Mouse (Mus musculus) CH12.LX (cell line): ENCODE data around the gene Lin28a. TPM values are rescaled to one million over a fixed set of nuclear protein-coding genes. Genes with fewer than 3 reads are reported as not detected.

ENCODE experiments used
- DNase-seq: peaks from one replicate; pipeline ENCODE4 v3.0.0-alpha.2; 2013; ENCODE audit errors: extremely low read depth
- H3K27ac ChIP-seq: 2 replicates; pipeline ENCODE4 v1.5.1; 2012; ENCODE audit warnings: low read depth, mild to moderate bottlenecking, control low read depth, moderate library complexity; ENCODE audit not compliant: insufficient read depth
- H3K27me3 ChIP-seq: replicated peaks from 2 replicates; pipeline ENCODE3; 2012; ENCODE audit warnings: inconsistent platforms
- H3K36me3 ChIP-seq, 2 experiments: replicated peaks in 1 of 2; 2 replicates each; pipeline versions ENCODE3 to v1.6.1; 2012; ENCODE audit warnings: inconsistent platforms in 1 of 2, low read length in 1 of 2, mild to moderate bottlenecking in 1 of 2, mixed read lengths in 1 of 2, moderate library complexity in 1 of 2; ENCODE audit not compliant: control insufficient read depth in 1 of 2, insufficient read depth in 1 of 2
- H3K4me1 ChIP-seq, 2 experiments: 2 replicates each; pipeline ENCODE4 v1.6.1; 2012; ENCODE audit warnings: inconsistent platforms in 1 of 2, moderate library complexity in 1 of 2; ENCODE audit not compliant: insufficient read depth in 2 of 2, control insufficient read depth in 1 of 2
- H3K4me2 ChIP-seq: 2 replicates; pipeline ENCODE4 v1.6.1; 2012; ENCODE audit warnings: low read depth, mild to moderate bottlenecking, control low read depth; ENCODE audit not compliant: poor library complexity, insufficient read depth, severe bottlenecking
- H3K4me3 ChIP-seq, 3 experiments: fragments of 150-350 bp in 1 of 3; sonication (generic) in 1 of 3; replicated peaks in 1 of 3; 2 replicates each; pipeline versions ENCODE3 to v1.5.1; 2011 to 2012; ENCODE audit warnings: low read depth in 2 of 3, low read length in 2 of 3, mild to moderate bottlenecking in 2 of 3, moderate library complexity in 2 of 3, control low read depth in 1 of 3, improper control_type of control experiment in 1 of 3, inconsistent platforms in 1 of 3, mixed read lengths in 1 of 3; ENCODE audit not compliant: poor library complexity in 1 of 3
- H3K79me2 ChIP-seq: replicated peaks from 2 replicates; pipeline ENCODE4 v1.6.1; 2012; ENCODE audit warnings: mild to moderate bottlenecking, moderate library complexity; ENCODE audit not compliant: control insufficient read depth, poor library complexity, insufficient read depth, severe bottlenecking; ENCODE audit errors: extremely low read depth
- H3K9ac ChIP-seq: 2 replicates; pipeline ENCODE4 v1.6.1; 2012; ENCODE audit warnings: low read depth, mild to moderate bottlenecking, control low read depth, moderate library complexity; ENCODE audit not compliant: insufficient read depth
- H3K9me3 ChIP-seq: replicated peaks from 2 replicates; pipeline ENCODE3; 2012; ENCODE audit warnings: low read length, inconsistent platforms, mixed read lengths
- BHLHE40 ChIP-seq: IDR thresholded peaks from 2 replicates; pipeline ENCODE4 v1.6.1; 2011; ENCODE audit warnings: mild to moderate bottlenecking, low read depth, low read length, improper control_type of control experiment
- CHD2 ChIP-seq: IDR thresholded peaks from 2 replicates; pipeline ENCODE4 v1.6.1; 2011; ENCODE audit warnings: low read length, improper control_type of control experiment
- CTCF ChIP-seq, 2 experiments: IDR thresholded peaks in 1 of 2; conservative IDR thresholded peaks in 1 of 2; 2 replicates each; pipeline ENCODE4 v1.5.1; 2011 to 2012; ENCODE audit warnings: low read depth in 2 of 2, low read length in 2 of 2, improper control_type of control experiment in 1 of 2, inconsistent platforms in 1 of 2, mild to moderate bottlenecking in 1 of 2, moderate library complexity in 1 of 2
- ELF1 ChIP-seq: IDR thresholded peaks from 2 replicates; pipeline ENCODE4 v1.6.1; 2014; ENCODE audit warnings: low read depth, mild to moderate bottlenecking, inconsistent platforms, low read length, improper control_type of control experiment
- ETS1 ChIP-seq: conservative IDR thresholded peaks from 2 replicates; pipeline ENCODE4 v1.6.1; 2012; ENCODE audit warnings: low read depth, mild to moderate bottlenecking, inconsistent platforms, low read length, improper control_type of control experiment, moderate library complexity
- JUN ChIP-seq: IDR thresholded peaks from 2 replicates; pipeline ENCODE4 v1.6.1; 2011; ENCODE audit warnings: low read depth, mild to moderate bottlenecking, low read length, improper control_type of control experiment, moderate library complexity; ENCODE audit not compliant: insufficient read depth
- MAX ChIP-seq: IDR thresholded peaks from 2 replicates; pipeline ENCODE4 v1.6.1; 2011; ENCODE audit warnings: low read length, improper control_type of control experiment
- MEF2A ChIP-seq: IDR thresholded peaks from 2 replicates; pipeline ENCODE4 v1.6.1; 2014; ENCODE audit warnings: low read depth, mild to moderate bottlenecking, inconsistent platforms, low read length, improper control_type of control experiment, borderline replicate concordance
- MYC ChIP-seq: IDR thresholded peaks from 2 replicates; pipeline ENCODE4 v1.6.1; 2011; ENCODE audit warnings: low read depth, mild to moderate bottlenecking, improper control_type of control experiment, low read length
- NELFE ChIP-seq: IDR thresholded peaks from 2 replicates; pipeline ENCODE4 v1.6.1; 2011; ENCODE audit warnings: low read depth, low read length, improper control_type of control experiment
- PAX5 ChIP-seq: IDR thresholded peaks from 2 replicates; pipeline ENCODE4 v1.6.1; 2012; ENCODE audit warnings: low read length, inconsistent platforms, mixed read lengths
- POLR2A ChIP-seq: IDR thresholded peaks from 2 replicates; pipeline ENCODE4 v1.6.1; 2011; ENCODE audit warnings: low read depth, mild to moderate bottlenecking, improper control_type of control experiment, low read length
- POLR2AphosphoS2 ChIP-seq: IDR thresholded peaks from 2 replicates; pipeline ENCODE4 v1.6.1; 2011; ENCODE audit warnings: low read depth, low read length, improper control_type of control experiment
- RAD21 ChIP-seq: IDR thresholded peaks from 2 replicates; pipeline ENCODE4 v1.6.1; 2011; ENCODE audit warnings: low read depth, mild to moderate bottlenecking, low read length, improper control_type of control experiment, moderate library complexity
- SMC3 ChIP-seq: IDR thresholded peaks from 2 replicates; pipeline ENCODE4 v1.6.1; 2011; ENCODE audit warnings: low read depth, low read length, improper control_type of control experiment
- TBP ChIP-seq: conservative IDR thresholded peaks from 2 replicates; pipeline ENCODE4 v1.6.1; 2011; ENCODE audit warnings: low read depth, low read length, improper control_type of control experiment
- TCF12 ChIP-seq: IDR thresholded peaks from 2 replicates; pipeline ENCODE4 v1.6.1; 2014; ENCODE audit warnings: low read depth, mild to moderate bottlenecking, inconsistent platforms, low read length, improper control_type of control experiment
- USF2 ChIP-seq: conservative IDR thresholded peaks from 2 replicates; pipeline ENCODE4 v1.6.1; 2011; ENCODE audit warnings: low read depth, low read length, improper control_type of control experiment
- ZMIZ1 ChIP-seq: IDR thresholded peaks from 2 replicates; pipeline ENCODE4 v1.6.1; 2012; ENCODE audit warnings: low read depth, mild to moderate bottlenecking, inconsistent platforms, low read length, improper control_type of control experiment
- dilution Hi-C: fragments of 300-500 bp; cut with MboI; formaldehyde crosslinking; loops from 2 replicates; pipeline ENCODE4 v1.14.3; 2020; ENCODE audit warnings: low sequenced_read_pairs; ENCODE audit not compliant: extremely low pct_unique_long_range_greater_than_20kb, extremely low pct_ligation_motif_present
- in situ Hi-C: fragments of 300-500 bp; cut with MboI; formaldehyde crosslinking; loops from 3 replicates; pipeline ENCODE4 v1.14.3; 2019; ENCODE audit warnings: low sequenced_read_pairs, low pct_ligation_motif_present, low pct_unique_long_range_greater_than_20kb, mixed read lengths
- polyA plus RNA-seq: library from polyadenylated mRNA; unstranded; fragments of >175 nt; gene quantifications from 2 replicates; pipeline ENCODE4 v1.2.1, GENCODE M21; 2012; ENCODE audit warnings: low read depth; ENCODE audit not compliant: insufficient read length
- total RNA-seq, 2 experiments: library from RNA; depleted of rRNA; stranded (reverse); fragments of 300-350 nt in 1 of 2; fragments of >200 nt in 1 of 2; gene quantifications; 2 replicates each; pipeline ENCODE4 v1.2.3; 2012 to 2014

The Lin28a gene
- total and polyA plus RNA-seq, 3 experiments, result 0.08 TPM; not detected in 2

- in situ Hi-C loops, result no loop called here
- Histone ChIP-seq H3K4me2 (no peak overlapping the region), H3K79me2 (no peaks in the 10 kb centered on the region), H3K27me3 (no peaks in the 10 kb centered on the region), H3K4me1 (peaks cover 8 to 23% of the 10 kb centered on the region in 2 experiments; a peak in 2 of 4 replicates)
- dilution Hi-C loops, result no loop called here
- TF ChIP-seq SMC3 (no peak), MAX (no peak), ETS1 (no peak)
- TF ChIP-seq, all 38 proteins: peak for 0
- Histone ChIP-seq H3K4me3 (peak overlapping the region in 1 of 3 experiments; percentile 51), H3K27ac (no peak overlapping the region), H3K9me3 (no peaks in the 10 kb centered on the region), H3K36me3 (no peaks in the 10 kb centered on the region), H3K9ac (no peak overlapping the region)
- DNase-seq, result no peak
Observed at GRCm38 (mm10) chr4:134058908-134059307, 40.3 kb upstream of the Lin28a start.

- peak overlapping the region in 1 of 3 experiments; percentile 51 for H3K4me3 ChIP-seq
- peaks cover 2% of the 10 kb centered on the region for H3K27me3 ChIP-seq
- in situ Hi-C loops, result no loop called here
- H3K27ac ChIP-seq, result no peak overlapping the region
- TF ChIP-seq POLR2AphosphoS2 (no peak), ELF1 (peak; percentile 49), CHD2 (no peak)
- TF ChIP-seq, all 38 proteins: peak for 1
- no peak overlapping the region for H3K9ac ChIP-seq
- no peaks in the 10 kb centered on the region for H3K9me3 ChIP-seq
- H3K36me3 ChIP-seq, result no peaks in the 10 kb centered on the region
- dilution Hi-C loops, result no loop called here
- peak; percentile 62 for DNase-seq
- H3K79me2 ChIP-seq, result no peaks in the 10 kb centered on the region
- peaks cover 8 to 21% of the 10 kb centered on the region in 2 experiments; a peak in 2 of 4 replicates for H3K4me1 ChIP-seq
- H3K4me2 ChIP-seq, result no peak overlapping the region
Observed at GRCm38 (mm10) chr4:134058166-134058715, 39.6 kb upstream of the Lin28a start.

- H3K4me2 ChIP-seq, result no peak within 1 kb of the TSS
- H3K4me3 ChIP-seq, result no peak within 1 kb of the TSS
- H3K36me3 ChIP-seq, result no peaks in the 10 kb centered on the region
- dilution Hi-C loops, result no loop called here
- peaks cover 2% of the 10 kb centered on the region for H3K27me3 ChIP-seq
- DNase-seq, result no peak
- H3K9me3 ChIP-seq, result peaks cover 4% of the 10 kb centered on the region
- peaks cover 8 to 14% of the 10 kb centered on the region in 2 experiments; a peak in 3 of 4 replicates for H3K4me1 ChIP-seq
- no peak within 1 kb of the TSS for H3K9ac ChIP-seq
- TF ChIP-seq TBP (no peak), CHD2 (no peak), JUN (no peak), ETS1 (no peak), POLR2A (no peak), CTCF (conservative IDR thresholded peaks at IDR 0.05 in 1 of 2, IDR thresholded peaks at IDR 0.05 in 1 of 2; ENCODE audit: low read depth in 2 of 2, low read length in 2 of 2) (no peak), USF2 (no peak), BHLHE40 (no peak), RAD21 (no peak), TCF12 (no peak), MAX (no peak), MYC (no peak), NELFE (no peak), PAX5 (no peak), ZMIZ1 (no peak), MEF2A (no peak)
- TF ChIP-seq, all 38 proteins: peak for 0
- Histone ChIP-seq H3K79me2 (no peaks in the 10 kb centered on the region), H3K27ac (no peak within 1 kb of the TSS)
- in situ Hi-C loops, result no loop called here
Observed at GRCm38 (mm10) chr4:134053538-134053937, 34.9 kb upstream of the Lin28a start, which contains the start of gene Zfp683. Gene Zfp683 (plus strand): TSS chr4:134053838.
